Mouse (Mus musculus) myocyte (in vitro differentiated cells): ENCODE data around the gene Gmfg. TPM values are rescaled to one million over a fixed set of nuclear protein-coding genes. Genes with fewer than 3 reads are reported as not detected.

ENCODE experiments used
- H3K27me3 ChIP-seq: one replicate; pipeline ENCODE4 v1.6.1; 2011; ENCODE audit not compliant: control insufficient read depth, insufficient read depth, insufficient read length
- H3K36me3 ChIP-seq: one replicate; pipeline ENCODE4 v1.6.1; 2011; ENCODE audit not compliant: control insufficient read depth, insufficient read depth
- H3K4me2 ChIP-seq: one replicate; pipeline ENCODE4 v1.6.1; 2011; ENCODE audit warnings: low read depth, control low read depth
- H3K4me3 ChIP-seq: one replicate; pipeline ENCODE4 v1.5.1; 2011; ENCODE audit warnings: mild to moderate bottlenecking, control low read depth, moderate library complexity
- H3K79me2 ChIP-seq: one replicate; pipeline ENCODE4 v1.6.1; 2011; ENCODE audit not compliant: control insufficient read depth, insufficient read depth
- H3ac ChIP-seq: one replicate; pipeline ENCODE4 v1.6.1; 2011; ENCODE audit not compliant: control insufficient read depth, insufficient read length
- CEBPB ChIP-seq: IDR thresholded peaks from 2 replicates; pipeline ENCODE4 v1.6.1; 2011; ENCODE audit warnings: mild to moderate bottlenecking, moderate library complexity; ENCODE audit not compliant: poor library complexity, insufficient read depth, severe bottlenecking
- E2F4 ChIP-seq: IDR thresholded peaks from one replicate; pipeline ENCODE4 v1.6.1; 2011; ENCODE audit warnings: mild to moderate bottlenecking, control low read depth, moderate library complexity; ENCODE audit not compliant: insufficient read depth
- MAX ChIP-seq: IDR thresholded peaks from one replicate; pipeline ENCODE4 v1.6.1; 2011; ENCODE audit warnings: low read depth, mild to moderate bottlenecking, control low read depth
- MYOD1 ChIP-seq, 3 experiments: IDR thresholded peaks; one replicate each; pipeline ENCODE4 v1.6.1; 2011; ENCODE audit warnings: control low read depth in 2 of 3, low read depth in 2 of 3, mild to moderate bottlenecking in 2 of 3, moderate library complexity in 1 of 3; ENCODE audit not compliant: insufficient read length in 2 of 3, control insufficient read depth in 1 of 3
- MYOG ChIP-seq, 3 experiments: IDR thresholded peaks; one replicate each; pipeline ENCODE4 v1.6.1; 2011; ENCODE audit warnings: control low read depth in 2 of 3, low read depth in 2 of 3, mild to moderate bottlenecking in 2 of 3; ENCODE audit not compliant: insufficient read length in 2 of 3, control insufficient read depth in 1 of 3, insufficient read depth in 1 of 3
- POLR2A ChIP-seq: IDR thresholded peaks from one replicate; pipeline ENCODE4 v1.6.1; 2011; ENCODE audit warnings: low read depth, mild to moderate bottlenecking, control low read depth, moderate library complexity; ENCODE audit not compliant: insufficient read length
- POLR2AphosphoS2 ChIP-seq: IDR thresholded peaks from one replicate; pipeline ENCODE4 v1.6.1; 2011; ENCODE audit warnings: low read depth, control low read depth; ENCODE audit not compliant: insufficient read length
- REST ChIP-seq: IDR thresholded peaks from one replicate; pipeline ENCODE4 v1.6.1; 2011; ENCODE audit warnings: mild to moderate bottlenecking, control low read depth, moderate library complexity; ENCODE audit not compliant: insufficient read depth, insufficient read length
- SRF ChIP-seq: IDR thresholded peaks from one replicate; pipeline ENCODE4 v1.6.1; 2011; ENCODE audit warnings: low read depth; ENCODE audit not compliant: control insufficient read depth, insufficient read length
- TCF12 ChIP-seq: IDR thresholded peaks from one replicate; pipeline ENCODE4 v1.6.1; 2011; ENCODE audit warnings: mild to moderate bottlenecking, control low read depth; ENCODE audit not compliant: poor library complexity, insufficient read depth, severe bottlenecking
- TCF3 ChIP-seq: IDR thresholded peaks from one replicate; pipeline ENCODE4 v1.6.1; 2011; ENCODE audit warnings: low read depth, control low read depth; ENCODE audit not compliant: insufficient read length
- USF1 ChIP-seq: IDR thresholded peaks from one replicate; pipeline ENCODE4 v1.6.1; 2011; ENCODE audit warnings: low read depth, mild to moderate bottlenecking, control low read depth, moderate library complexity
- polyA plus RNA-seq: library from polyadenylated mRNA; unstranded; fragments of >200 nt; fragmentation: generic; extraction: Trizol; gene quantifications from one replicate; pipeline ENCODE4 v1.2.1, GENCODE M21; 2012; ENCODE audit warnings: missing spikeins

Gmfg gene
- polyA plus RNA-seq, 1 experiment: not detected

GRCm38 (mm10) chr7:28436271-28436904 is 859 bp upstream of the Gmfg start:
- peak overlapping the region; percentile 59 for H3ac ChIP-seq
- peaks cover 39% of the 10 kb centered on the region for H3K79me2 ChIP-seq
- peak overlapping the region; percentile 92 for H3K4me2 ChIP-seq
- TF ChIP-seq MYOD1 (IDR thresholded peaks at IDR 0.05; ENCODE audit: control insufficient read depth in 1 of 3, insufficient read length in 2 of 3, low read depth in 2 of 3) (no peak), POLR2A (peak; percentile 50), CEBPB (no peak), TCF12 (no peak), MAX (no peak), SRF (peak; percentile 10), POLR2AphosphoS2 (peak; percentile 16), USF1 (no peak), TCF3 (no peak), REST (no peak)
- no peaks in the 10 kb centered on the region for H3K27me3 ChIP-seq
- H3K36me3 ChIP-seq: peaks cover 8% of the 10 kb centered on the region
- peak overlapping the region; percentile 43 for H3K4me3 ChIP-seq

DNA sequence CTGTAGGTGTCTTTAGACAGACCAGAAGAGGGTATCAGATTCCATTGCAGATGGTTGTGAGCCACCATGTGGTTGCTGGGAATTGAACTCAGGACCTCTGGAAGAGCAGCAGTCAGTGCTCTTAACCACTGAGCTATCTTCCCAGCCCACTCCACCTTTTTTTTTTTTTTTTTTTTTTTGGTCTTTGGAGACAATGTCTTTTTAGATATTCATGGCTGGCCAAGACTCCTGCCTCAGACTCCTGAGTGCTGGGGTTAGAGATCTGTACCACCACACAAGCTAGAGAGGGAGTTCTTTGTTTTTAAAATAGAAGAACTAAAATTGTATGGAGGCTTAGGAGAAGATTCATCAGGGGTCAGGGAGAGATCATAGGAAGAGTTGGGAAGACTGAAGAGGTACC is 717 bp downstream of the Gmfg start:
- Histone ChIP-seq H3K27me3 (no peaks in the 10 kb centered on the region), H3K79me2 (peaks cover 24% of the 10 kb centered on the region), H3K36me3 (peaks cover 4% of the 10 kb centered on the region), H3ac (no peak overlapping the region), H3K4me3 (no peak overlapping the region), H3K4me2 (no peak overlapping the region)
- TF ChIP-seq MYOD1 (IDR thresholded peaks at IDR 0.05; ENCODE audit: control insufficient read depth in 1 of 3, insufficient read length in 2 of 3, low read depth in 2 of 3) (no peak), TCF12 (no peak), POLR2AphosphoS2 (no peak), SRF (no peak), CEBPB (no peak)

GRCm38 (mm10) chr7:28438771-28439170 is 1.5 kb downstream of the Gmfg start:
- Histone ChIP-seq H3K79me2 (peaks cover 18% of the 10 kb centered on the region), H3ac (no peak overlapping the region), H3K36me3 (peaks cover 3% of the 10 kb centered on the region), H3K4me2 (no peak overlapping the region), H3K4me3 (no peak overlapping the region), H3K27me3 (no peaks in the 10 kb centered on the region)
- no peak for TF ChIP-seq SRF
- no peak for TF ChIP-seq POLR2AphosphoS2
- no peak for TF ChIP-seq CEBPB
- no peak for TF ChIP-seq TCF3
- TF ChIP-seq REST: no peak
- TF ChIP-seq MYOG (IDR thresholded peaks at IDR 0.05; ENCODE audit: control insufficient read depth in 1 of 3, insufficient read depth in 1 of 3, insufficient read length in 2 of 3, low read depth in 2 of 3): no peak
- TF ChIP-seq USF1: no peak
- no peak for TF ChIP-seq E2F4
- no peak for TF ChIP-seq MAX
- TF ChIP-seq POLR2A: no peak
- no peak for TF ChIP-seq TCF12
- no peak for TF ChIP-seq MYOD1 (IDR thresholded peaks at IDR 0.05; ENCODE audit: control insufficient read depth in 1 of 3, insufficient read length in 2 of 3, low read depth in 2 of 3)

DNA sequence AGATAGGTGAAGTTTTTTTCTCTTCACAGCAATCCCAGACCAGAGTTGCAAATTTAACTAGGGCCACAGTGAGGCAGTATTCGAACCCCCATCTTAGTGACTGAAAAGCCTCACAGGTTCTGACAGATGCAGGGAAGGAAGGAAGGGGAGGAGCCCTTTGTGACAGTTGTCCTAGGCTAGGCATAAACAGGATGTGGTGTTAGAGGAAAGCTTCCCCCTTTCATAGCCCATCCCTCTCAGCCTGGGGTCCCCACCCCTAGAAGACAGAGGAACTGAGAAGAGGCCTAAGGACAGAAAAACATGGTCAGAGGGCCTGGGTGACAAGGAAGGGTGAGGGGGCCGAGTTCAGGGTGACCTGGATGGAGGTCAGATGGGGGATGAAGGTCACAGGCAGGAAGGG is 3.5 kb downstream of the Gmfg start:
- TF ChIP-seq MYOG (IDR thresholded peaks at IDR 0.05; ENCODE audit: control insufficient read depth in 1 of 3, insufficient read depth in 1 of 3, insufficient read length in 2 of 3, low read depth in 2 of 3): no peak
- no peak for TF ChIP-seq E2F4
- no peak for TF ChIP-seq REST
- TF ChIP-seq USF1: no peak
- no peak for TF ChIP-seq TCF12
- TF ChIP-seq MAX: no peak
- no peak for TF ChIP-seq CEBPB
- TF ChIP-seq MYOD1 (IDR thresholded peaks at IDR 0.05; ENCODE audit: control insufficient read depth in 1 of 3, insufficient read length in 2 of 3, low read depth in 2 of 3): no peak
- TF ChIP-seq SRF: no peak
- no peak for TF ChIP-seq POLR2AphosphoS2
- TF ChIP-seq TCF3: no peak
- no peak for TF ChIP-seq POLR2A
- Histone ChIP-seq H3ac (no peak overlapping the region), H3K27me3 (peaks cover 16% of the 10 kb centered on the region), H3K4me2 (no peak overlapping the region), H3K4me3 (no peak overlapping the region), H3K36me3 (no peaks in the 10 kb centered on the region), H3K79me2 (no peaks in the 10 kb centered on the region)
